Mouse (Mus musculus) telencephalon, adult 2 months (tissue): ENCODE measurements around the gene Sorcs3.

Experiments used
- DNase-seq: peaks from one replicate; pipeline ENCODE4 v3.0.0-alpha.2; 2011; ENCODE audit warnings: low read depth, low spot score

Sorcs3 gene

DNA sequence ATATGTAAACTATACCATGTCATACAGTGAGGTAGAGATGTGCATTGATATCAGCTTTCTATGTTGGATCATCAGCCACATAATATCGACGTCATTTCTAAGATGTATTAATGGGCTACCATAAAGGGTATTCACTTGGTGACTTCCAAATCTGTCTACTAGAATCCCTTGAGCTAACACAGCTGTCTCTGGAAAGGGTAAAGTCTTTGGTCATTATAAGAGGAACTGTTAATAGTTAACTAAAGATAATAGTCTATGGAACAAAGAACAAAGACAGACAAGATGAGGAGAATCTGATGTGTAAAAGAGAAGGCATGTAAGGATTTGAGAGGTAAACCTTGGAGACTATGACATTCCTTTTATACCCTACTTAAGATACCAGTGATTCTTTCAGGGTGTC, 497.9 kb downstream of the Sorcs3 start:
- no peak for DNase-seq

GRCm38 (mm10) chr19:48706267-48706923, 500.6 kb downstream of the Sorcs3 start:
- no peak for DNase-seq

DNA sequence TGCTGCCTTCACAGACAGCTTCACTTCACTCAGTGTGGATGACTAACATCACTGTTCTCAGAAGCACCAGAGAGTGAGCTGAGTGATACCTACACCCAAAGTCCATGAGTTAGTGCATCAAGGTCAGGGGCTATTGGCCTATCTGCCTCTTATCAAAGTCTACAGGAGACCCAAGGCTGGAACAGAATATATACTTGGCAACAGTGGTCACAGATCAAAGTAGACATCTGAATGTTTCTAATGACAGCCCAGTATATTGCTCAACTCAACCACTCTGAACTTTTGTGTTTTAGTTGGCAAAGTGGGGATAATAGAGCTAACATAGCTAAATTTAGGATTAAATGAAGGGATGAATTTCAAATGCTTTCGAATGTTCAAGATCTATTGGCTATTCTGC, 501.1 kb downstream of the Sorcs3 start:
- DNase-seq, result no peak

GRCm38 (mm10) chr19:48725851-48726419, 520.1 kb downstream of the Sorcs3 start:
- DNase-seq, result no peak

GRCm38 (mm10) chr19:48727048-48727447, 521.2 kb downstream of the Sorcs3 start:
- DNase-seq, result no peak

GRCm38 (mm10) chr19:48727601-48728000, 521.8 kb downstream of the Sorcs3 start:
- DNase-seq, result peak; percentile 56

DNA sequence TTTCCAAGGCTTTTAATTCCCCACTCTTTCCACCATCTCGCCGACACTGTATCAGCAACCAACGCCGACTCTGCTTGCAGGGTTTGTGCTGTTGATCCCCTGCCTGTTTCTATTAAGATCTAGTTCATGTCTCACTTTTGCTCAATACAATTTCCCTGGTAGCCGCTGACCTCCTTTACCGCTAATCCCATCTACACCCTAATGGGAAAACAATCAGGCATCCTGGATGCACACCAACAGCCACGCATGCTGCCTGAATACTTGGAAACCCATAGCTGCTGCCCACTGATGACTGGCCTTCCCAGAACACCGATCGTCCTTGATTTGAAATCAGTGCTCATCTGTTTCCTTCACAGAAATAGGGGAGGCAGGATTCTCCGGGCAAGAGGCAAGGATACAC, 525.9 kb downstream of the Sorcs3 start:
- no peak for DNase-seq

GRCm38 (mm10) chr19:48734370-48734769, 528.5 kb downstream of the Sorcs3 start:
- DNase-seq, result no peak

DNA sequence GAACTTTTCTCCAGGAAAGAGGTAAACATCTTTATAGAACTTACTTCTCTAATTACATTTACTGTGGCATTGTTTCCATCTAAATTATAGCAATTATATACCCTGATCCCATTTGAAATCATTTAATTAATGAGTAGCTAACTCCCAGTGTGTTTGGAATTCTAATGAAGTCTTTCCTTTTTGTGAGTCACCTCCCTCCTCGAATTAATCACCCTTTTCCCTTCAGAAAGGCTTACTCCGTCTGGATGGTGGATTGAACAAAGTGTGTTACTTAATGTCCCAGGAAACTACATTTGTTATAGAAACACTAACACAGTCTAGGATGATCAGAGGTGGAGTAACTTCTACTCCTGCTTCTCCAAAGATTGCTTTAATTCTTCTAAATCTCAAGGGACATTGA, 531.7 kb downstream of the Sorcs3 start:
- DNase-seq, result no peak

DNA sequence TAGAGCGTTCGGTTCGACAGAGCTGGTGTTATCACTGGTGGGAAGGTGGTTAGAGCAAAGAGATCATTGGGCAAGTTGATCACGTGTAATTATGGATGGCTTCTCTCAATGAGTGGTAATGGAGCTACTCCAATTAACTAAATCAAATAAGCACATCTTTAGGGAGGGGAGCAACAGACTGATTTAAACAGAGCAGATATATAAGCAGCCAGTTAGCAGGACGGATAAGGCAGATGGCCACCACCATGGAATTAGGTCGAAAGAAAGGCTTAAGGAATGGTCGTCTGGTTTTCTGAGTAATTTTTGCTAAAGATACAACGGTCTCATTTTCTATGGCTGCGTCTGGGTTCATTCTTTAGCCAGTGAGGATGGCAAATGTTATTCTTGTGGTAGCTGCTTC, 549.3 kb downstream of the Sorcs3 start:
- DNase-seq, result no peak

- DNase-seq, result no peak
Observed at GRCm38 (mm10) chr19:48756831-48757230, 551.0 kb downstream of the Sorcs3 start.

DNA sequence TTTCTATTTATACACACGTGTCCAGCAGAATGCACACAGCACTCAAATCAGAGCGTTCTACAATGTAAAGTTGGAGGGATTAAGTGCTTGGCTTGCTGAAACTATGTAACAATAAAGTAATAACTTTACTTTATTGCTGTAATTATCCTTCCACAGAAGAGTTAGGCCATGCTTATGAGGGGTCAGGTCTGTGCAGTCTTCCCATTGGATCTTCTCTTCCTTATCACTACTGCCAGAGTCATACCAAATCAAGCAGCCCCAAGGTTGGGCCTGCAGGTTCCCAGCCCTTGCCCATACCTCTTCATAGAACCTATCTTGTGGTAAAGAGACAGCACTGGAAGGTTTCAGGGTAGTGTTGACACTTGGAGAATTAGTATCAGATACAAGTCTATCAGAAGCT, 560.7 kb downstream of the Sorcs3 start:
- DNase-seq, result no peak

DNA sequence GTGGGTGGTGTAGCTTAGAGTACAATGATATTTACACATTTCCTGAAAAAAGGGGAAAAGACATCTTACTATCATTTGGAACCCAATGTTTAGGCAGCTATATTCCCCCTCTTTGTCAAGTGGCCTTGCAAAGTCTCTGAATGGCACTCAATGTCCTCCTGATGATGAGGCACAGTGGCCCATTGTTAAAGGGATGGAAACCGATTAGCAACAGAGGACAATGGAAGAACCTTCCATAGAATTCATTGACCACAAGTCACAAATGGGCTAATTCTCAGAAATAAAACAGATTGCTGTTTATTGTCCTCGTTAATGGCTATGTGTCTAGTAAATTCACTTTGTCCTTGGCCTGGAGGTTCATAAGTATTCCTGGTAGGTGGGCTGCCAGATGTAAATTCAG, 565.7 kb downstream of the Sorcs3 start:
- DNase-seq, result no peak

DNA sequence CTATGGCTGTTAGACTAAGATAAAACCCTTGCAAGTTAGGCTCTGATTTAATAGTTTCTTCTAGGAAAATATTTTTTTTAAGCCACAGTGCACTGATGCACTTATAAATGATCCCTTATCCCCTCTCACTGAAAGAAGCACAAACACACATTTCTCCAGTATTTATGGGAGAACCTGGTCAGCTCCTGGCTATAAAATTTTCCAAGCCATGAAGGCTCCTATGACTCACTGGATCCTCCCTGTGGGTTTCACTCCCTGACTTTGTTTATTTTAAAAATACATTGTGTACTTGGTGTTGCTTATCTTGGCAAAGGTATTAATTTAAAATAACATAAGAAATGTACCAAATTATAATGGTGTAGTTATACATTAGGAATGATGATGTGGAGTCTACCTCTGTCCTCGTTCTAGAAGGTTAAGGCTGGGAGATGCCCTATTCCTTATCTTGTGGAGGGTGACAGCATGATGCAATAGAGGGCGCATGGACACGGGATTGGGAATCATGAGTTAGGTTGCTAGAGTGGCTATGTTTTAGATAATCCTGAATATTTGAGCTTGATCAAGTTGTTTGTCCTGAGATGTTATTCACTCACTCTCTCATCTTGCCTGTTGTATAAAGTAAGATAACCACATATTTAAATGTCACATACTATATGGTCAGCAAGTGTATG, 573.4 kb downstream of the Sorcs3 start:
- no peak for DNase-seq

- no peak for DNase-seq
Observed at GRCm38 (mm10) chr19:48780813-48781212, 575.0 kb downstream of the Sorcs3 start.

- DNase-seq, result no peak
Observed at GRCm38 (mm10) chr19:48782024-48782721, 576.3 kb downstream of the Sorcs3 start.

GRCm38 (mm10) chr19:48787269-48787668, 581.4 kb downstream of the Sorcs3 start:
- DNase-seq, result no peak

GRCm38 (mm10) chr19:48804546-48804945, 598.7 kb downstream of the Sorcs3 start:
- no peak for DNase-seq

GRCm38 (mm10) chr19:48811541-48811940, 605.7 kb downstream of the Sorcs3 start:
- no peak for DNase-seq

DNA sequence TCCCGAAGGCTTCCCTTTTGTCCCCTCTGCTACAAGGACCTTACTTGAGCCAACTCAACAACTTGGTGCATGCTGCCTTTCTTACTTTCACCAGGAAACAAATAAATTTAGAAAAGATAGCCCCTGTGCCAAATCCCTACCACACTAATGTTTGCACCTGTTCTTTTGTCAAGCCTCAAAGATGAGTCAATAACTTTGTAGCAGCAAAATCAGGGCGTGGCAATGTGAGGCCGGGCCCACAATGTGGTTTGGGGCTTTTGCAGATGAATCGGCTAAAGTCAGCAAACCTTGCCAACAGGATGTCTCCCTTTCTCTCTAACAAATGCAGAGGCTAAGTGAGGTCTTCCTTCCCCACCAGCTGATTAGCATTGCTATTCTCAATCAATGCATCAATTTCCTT, 608.0 kb downstream of the Sorcs3 start:
- no peak for DNase-seq

GRCm38 (mm10) chr19:48815064-48815463, 609.2 kb downstream of the Sorcs3 start:
- DNase-seq, result no peak

GRCm38 (mm10) chr19:48820493-48821282, 614.9 kb downstream of the Sorcs3 start:
- peak; percentile 64 for DNase-seq
